Mouse (Mus musculus): Measurements from ENCODE around the gene Asb2.

GRCm38 (mm10) chr12:103325156-103325857, 30.5 kb downstream of the Asb2 start:
- TF ChIP-seq CTCF (IDR thresholded peaks at IDR 0.05; ENCODE audit: insufficient read depth, low read length): peak; percentile 75
- no peak for TF ChIP-seq POLR2A (IDR thresholded peaks at IDR 0.05; ENCODE audit: borderline replicate concordance, extremely low read depth, low read depth, low read length)
